Mouse (Mus musculus) midbrain, embryonic 15.5 days (tissue): ENCODE measurements around the gene Med13. TPM values are rescaled to one million over a fixed set of nuclear protein-coding genes. Genes with fewer than 3 reads are reported as not detected.

Experiments used
- ATAC-seq: fragments of 200-750 bp; cut with Nextera tagmentation; replicated peaks from 2 replicates; pipeline ENCODE4 v1.8.0; 2017; ENCODE audit warnings: moderate TSS enrichment
- H3K27ac ChIP-seq: fragments of 300-500 bp; sonication (generic); 2 replicates; pipeline ENCODE4 v1.5.1; 2015; ENCODE audit warnings: mild to moderate bottlenecking, inconsistent platforms
- H3K27me3 ChIP-seq: fragments of 300-500 bp; sonication (generic); replicated peaks from 2 replicates; pipeline ENCODE4 v1.6.1; 2015; ENCODE audit warnings: inconsistent platforms
- H3K36me3 ChIP-seq: fragments of 300-500 bp; sonication (generic); replicated peaks from 2 replicates; pipeline ENCODE4 v1.6.1; 2015; ENCODE audit warnings: inconsistent platforms
- H3K4me1 ChIP-seq: fragments of 300-500 bp; sonication (generic); 2 replicates; pipeline ENCODE4 v1.6.1; 2015; ENCODE audit warnings: inconsistent platforms
- H3K4me2 ChIP-seq: fragments of 300-500 bp; sonication (generic); 2 replicates; pipeline ENCODE4 v1.6.1; 2015; ENCODE audit warnings: inconsistent platforms, mild to moderate bottlenecking, moderate library complexity
- H3K4me3 ChIP-seq: fragments of 300-500 bp; sonication (generic); 2 replicates; pipeline ENCODE4 v1.5.1; 2015; ENCODE audit warnings: mild to moderate bottlenecking, inconsistent platforms
- H3K9ac ChIP-seq: fragments of 300-500 bp; sonication (generic); 2 replicates; pipeline ENCODE4 v1.6.1; 2015; ENCODE audit warnings: mild to moderate bottlenecking, inconsistent platforms
- H3K9me3 ChIP-seq: fragments of 300-500 bp; sonication (generic); 2 replicates; pipeline ENCODE4 v1.6.1; 2016; ENCODE audit warnings: inconsistent platforms
- WGBS: fragments of 180-500 bp; shearing (Covaris S2); methylation state at CpG from one replicate; pipeline ENCODE4 v1.1.7; 2015; ENCODE audit warnings: mixed read lengths; 5-methylcytosine and 5-hydroxymethylcytosine counted together
- polyA plus RNA-seq: library from polyadenylated mRNA; unstranded; fragments of >200 nt; fragmentation: Nextera tagmentation; extraction: Ambion mirVana; gene quantifications from 2 replicates; pipeline ENCODE4 v1.2.1, GENCODE M21; 2015

Gene Med13
- polyA plus RNA-seq, 1 experiment from 2014 or later = 8.7 TPM

GRCm38 (mm10) chr11:86388821-86389480, 31.5 kb upstream of the Med13 start:
- no peak overlapping the region for H3K4me3 ChIP-seq
- WGBS = 84% methylated on average over 13 of the region's 13 CpGs
- H3K27me3 ChIP-seq = no peaks in the 10 kb centered on the region
- H3K4me2 ChIP-seq = no peak overlapping the region
- H3K9me3 ChIP-seq = no peaks in the 10 kb centered on the region
- H3K9ac ChIP-seq = no peak overlapping the region
- ATAC-seq = no peak
- H3K36me3 ChIP-seq = no peaks in the 10 kb centered on the region
- 0 out of 2 replicates have a peak, but pooled peaks cover 2% of the 10 kb centered on the region for H3K4me1 ChIP-seq
- no peak overlapping the region for H3K27ac ChIP-seq

GRCm38 (mm10) chr11:86387121-86387893, 29.9 kb upstream of the Med13 start:
- Histone ChIP-seq H3K9ac (no peak overlapping the region), H3K4me1 (0 out of 2 replicates have a peak, but pooled peaks cover 2% of the 10 kb centered on the region), H3K27ac (no peak overlapping the region), H3K4me2 (no peak overlapping the region), H3K9me3 (no peaks in the 10 kb centered on the region), H3K36me3 (no peaks in the 10 kb centered on the region), H3K4me3 (no peak overlapping the region), H3K27me3 (no peaks in the 10 kb centered on the region)
- WGBS = 51% methylated on average over 9 of the region's 9 CpGs
- ATAC-seq = no peak

- H3K9ac ChIP-seq = no peak overlapping the region
- no peaks in the 10 kb centered on the region for H3K36me3 ChIP-seq
- no peaks in the 10 kb centered on the region for H3K27me3 ChIP-seq
- 55% methylated on average over 10 of the region's 10 CpGs for WGBS
- 0 out of 2 replicates have a peak, but pooled peaks cover 2% of the 10 kb centered on the region for H3K4me1 ChIP-seq
- no peaks in the 10 kb centered on the region for H3K9me3 ChIP-seq
- H3K27ac ChIP-seq = no peak overlapping the region
- ATAC-seq = no peak
- H3K4me2 ChIP-seq = no peak overlapping the region
- H3K4me3 ChIP-seq = no peak overlapping the region
Observed at GRCm38 (mm10) chr11:86386576-86386975, 29.2 kb upstream of the Med13 start.

- Histone ChIP-seq H3K27ac (no peak overlapping the region), H3K27me3 (no peaks in the 10 kb centered on the region), H3K9me3 (no peaks in the 10 kb centered on the region), H3K4me3 (no peak overlapping the region), H3K4me1 (0 out of 2 replicates have a peak, but pooled peaks cover 2% of the 10 kb centered on the region), H3K36me3 (no peaks in the 10 kb centered on the region), H3K9ac (no peak overlapping the region), H3K4me2 (no peak overlapping the region)
- no peak for ATAC-seq
- WGBS = 91% methylated on average over 11 of the region's 11 CpGs
Observed at GRCm38 (mm10) chr11:86385710-86386282, 28.4 kb upstream of the Med13 start.

- Histone ChIP-seq H3K36me3 (no peaks in the 10 kb centered on the region), H3K27me3 (no peaks in the 10 kb centered on the region), H3K27ac (no peak overlapping the region), H3K9me3 (no peaks in the 10 kb centered on the region), H3K4me2 (no peak overlapping the region), H3K4me3 (no peak overlapping the region), H3K4me1 (0 out of 2 replicates have a peak, but pooled peaks cover 2% of the 10 kb centered on the region), H3K9ac (no peak overlapping the region)
- WGBS = 93% methylated on average over 3 of the region's 3 CpGs
- no peak for ATAC-seq
Observed at GRCm38 (mm10) chr11:86384141-86384540, 26.7 kb upstream of the Med13 start.

GRCm38 (mm10) chr11:86382520-86383157, 25.2 kb upstream of the Med13 start:
- 90% methylated on average over 10 of the region's 10 CpGs for whole genome bisulfite sequencing
- no peaks in the 10 kb centered on the region for H3K27me3 ChIP-seq
- no peak for ATAC-seq
- H3K4me3 ChIP-seq = no peak overlapping the region
- H3K4me1 ChIP-seq = 0 out of 2 replicates have a peak, but pooled peaks cover 2% of the 10 kb centered on the region
- H3K9me3 ChIP-seq = no peaks in the 10 kb centered on the region
- no peak overlapping the region for H3K9ac ChIP-seq
- H3K36me3 ChIP-seq = no peaks in the 10 kb centered on the region
- H3K27ac ChIP-seq = no peak overlapping the region
- no peak overlapping the region for H3K4me2 ChIP-seq

GRCm38 (mm10) chr11:86381478-86382091, 24.2 kb upstream of the Med13 start:
- 76% methylated on average over 5 of the region's 5 CpGs for WGBS
- Histone ChIP-seq H3K27ac (no peak overlapping the region), H3K4me3 (no peak overlapping the region), H3K9ac (no peak overlapping the region), H3K9me3 (no peaks in the 10 kb centered on the region), H3K4me1 (no peaks in the 10 kb centered on the region), H3K27me3 (no peaks in the 10 kb centered on the region), H3K36me3 (no peaks in the 10 kb centered on the region), H3K4me2 (no peak overlapping the region)
- no peak for ATAC-seq

- no peaks in the 10 kb centered on the region for H3K4me1 ChIP-seq
- no peaks in the 10 kb centered on the region for H3K27me3 ChIP-seq
- H3K4me2 ChIP-seq = no peak overlapping the region
- H3K4me3 ChIP-seq = no peak overlapping the region
- H3K27ac ChIP-seq = no peak overlapping the region
- no peak overlapping the region for H3K9ac ChIP-seq
- no peaks in the 10 kb centered on the region for H3K9me3 ChIP-seq
- no peak for ATAC-seq
- H3K36me3 ChIP-seq = no peaks in the 10 kb centered on the region
- WGBS = 88% methylated on average over 12 of the region's 12 CpGs
Observed at GRCm38 (mm10) chr11:86380521-86381238, 23.3 kb upstream of the Med13 start.

GRCm38 (mm10) chr11:86378981-86379380, 21.6 kb upstream of the Med13 start:
- Histone ChIP-seq H3K9ac (no peak overlapping the region), H3K4me1 (no peaks in the 10 kb centered on the region), H3K4me2 (no peak overlapping the region), H3K36me3 (no peaks in the 10 kb centered on the region), H3K27me3 (no peaks in the 10 kb centered on the region), H3K27ac (no peak overlapping the region), H3K9me3 (no peaks in the 10 kb centered on the region), H3K4me3 (no peak overlapping the region)
- ATAC-seq = no peak
- WGBS = 39% methylated on average over 4 of the region's 4 CpGs

- WGBS = 88% methylated on average over 5 of the region's 5 CpGs
- Histone ChIP-seq H3K27me3 (no peaks in the 10 kb centered on the region), H3K36me3 (no peaks in the 10 kb centered on the region), H3K4me3 (no peak overlapping the region), H3K4me2 (no peak overlapping the region), H3K4me1 (no peaks in the 10 kb centered on the region), H3K9ac (no peak overlapping the region), H3K27ac (no peak overlapping the region), H3K9me3 (no peaks in the 10 kb centered on the region)
- no peak for ATAC-seq
Observed at GRCm38 (mm10) chr11:86377841-86378240, 20.4 kb upstream of the Med13 start.

GRCm38 (mm10) chr11:86376707-86377106, 19.3 kb upstream of the Med13 start:
- Histone ChIP-seq H3K4me2 (no peak overlapping the region), H3K36me3 (no peaks in the 10 kb centered on the region), H3K9ac (no peak overlapping the region), H3K4me1 (no peaks in the 10 kb centered on the region), H3K27me3 (no peaks in the 10 kb centered on the region), H3K9me3 (no peaks in the 10 kb centered on the region), H3K27ac (no peak overlapping the region), H3K4me3 (no peak overlapping the region)
- WGBS = 79% methylated on average over 4 of the region's 4 CpGs
- ATAC-seq = no peak
